Comparison of ENCODE assay signal across 24 mouse cellular contexts in the genomic region with DNA sequence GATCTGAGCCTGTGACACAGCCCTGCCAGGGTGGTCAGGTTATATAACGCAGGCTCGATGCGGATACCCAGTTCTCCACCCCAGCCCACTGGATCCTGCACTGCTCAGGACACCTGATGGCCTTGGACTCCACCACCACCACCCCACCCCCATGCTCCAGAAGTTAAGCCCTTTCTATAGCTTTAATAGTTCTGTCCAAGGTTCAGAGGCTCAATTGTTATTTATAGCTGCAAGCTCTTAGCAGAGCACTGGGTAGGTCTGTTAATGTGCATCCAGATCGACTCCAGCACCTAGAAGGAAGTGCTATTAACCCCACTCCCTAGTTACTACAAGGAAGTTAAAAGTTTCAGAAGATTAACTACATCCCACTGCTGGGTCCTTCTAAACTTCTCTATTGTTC. TPM values are rescaled to one million over a fixed set of nuclear protein-coding genes. Genes with fewer than 3 reads are reported as not detected.
DNase-seq lines count a peak whose midpoint lies in the region; ATAC-seq lines count a peak whose summit lies in the region.
"Had no signal": no experiment of that assay in that cellular context is flagged by ENCODE, and none has a peak within 500 bp of the region (broad histone marks: within the 10 kb centered on the region; RNA-seq: fewer than 3 reads in every experiment).

No protein-coding gene starts in this region.

- peak overlapping the region; percentile 48 for H3K27ac ChIP-seq in heart, embryonic 13.5 days (replicated peaks)
- peak overlapping the region; percentile 65 for H3K27ac ChIP-seq in kidney, embryonic 16.5 days (ENCODE audit: low read length)
- peak overlapping the region; percentile 85 for H3K27ac ChIP-seq in intestine, embryonic 15.5 days
- no peak overlapping the region for H3K27ac ChIP-seq in forebrain, embryonic 15.5 days (replicated peaks)
- H3K27ac ChIP-seq: embryonic facial prominence, embryonic 10.5 days; hindbrain, embryonic 13.5 days; limb, embryonic 13.5 days; liver, embryonic 12.5 days; stomach, embryonic 15.5 days had no signal

- H3K9ac ChIP-seq in heart, embryonic 13.5 days = no peak overlapping the region
- H3K9ac ChIP-seq in kidney, embryonic 16.5 days (replicated peaks; ENCODE audit: low read length) = no peak overlapping the region
- H3K9ac ChIP-seq in intestine, embryonic 15.5 days = no peak overlapping the region
- no peak overlapping the region for H3K9ac ChIP-seq in forebrain, embryonic 15.5 days (replicated peaks)
- H3K9ac ChIP-seq: hindbrain, embryonic 13.5 days; limb, embryonic 13.5 days; liver, embryonic 12.5 days; stomach, embryonic 15.5 days had no signal

- no peak for ATAC-seq in heart, embryonic 13.5 days (ENCODE audit: extremely low read depth, insufficient number of reproducible peaks, low FRiP score, low TSS enrichment)
- peak; percentile 92 for ATAC-seq in kidney, embryonic 16.5 days (ENCODE audit: low FRiP score, low TSS enrichment)
- peak; percentile 92 for ATAC-seq in intestine, embryonic 15.5 days
- no peak for ATAC-seq in inflammation-experienced regulatory T-cells, adult 6 months
- ATAC-seq in forebrain, embryonic 15.5 days (replicated peaks) = no peak
- ATAC-seq: forebrain, embryonic 16.5 days; liver, embryonic 12.5 days had no signal

- H3K27me3 ChIP-seq in heart, embryonic 13.5 days (replicated peaks) = no peaks in the 10 kb centered on the region
- H3K27me3 ChIP-seq in kidney, embryonic 16.5 days (ENCODE audit: insufficient read depth, low read length) = no peaks in the 10 kb centered on the region
- H3K27me3 ChIP-seq in intestine, embryonic 15.5 days (replicated peaks) = no peaks in the 10 kb centered on the region
- H3K27me3 ChIP-seq in forebrain, embryonic 15.5 days = no peaks in the 10 kb centered on the region
- H3K27me3 ChIP-seq: hindbrain, embryonic 13.5 days; limb, embryonic 13.5 days; stomach, embryonic 15.5 days had no signal

- no peak overlapping the region for H3K4me2 ChIP-seq in heart, embryonic 13.5 days
- no peak overlapping the region for H3K4me2 ChIP-seq in kidney, embryonic 16.5 days (replicated peaks; ENCODE audit: low read depth, low read length)
- H3K4me2 ChIP-seq in intestine, embryonic 15.5 days (replicated peaks) = no peak overlapping the region
- no peak overlapping the region for H3K4me2 ChIP-seq in forebrain, embryonic 15.5 days (replicated peaks)
- H3K4me2 ChIP-seq: hindbrain, embryonic 13.5 days; limb, embryonic 13.5 days; liver, embryonic 12.5 days; midbrain, embryonic 11.5 days; stomach, embryonic 15.5 days had no signal

- peaks cover 12% of the 10 kb centered on the region; the same call in 1 of the 2 replicates for H3K4me1 ChIP-seq in heart, embryonic 13.5 days
- no peaks in the 10 kb centered on the region for H3K4me1 ChIP-seq in kidney, embryonic 16.5 days (ENCODE audit: insufficient read depth, low read length)
- H3K4me1 ChIP-seq in intestine, embryonic 15.5 days (replicated peaks) = 0 out of 2 replicates have a peak, but pooled peaks cover 10% of the 10 kb centered on the region
- H3K4me1 ChIP-seq in forebrain, embryonic 15.5 days = no peaks in the 10 kb centered on the region
- H3K4me1 ChIP-seq: hindbrain, embryonic 13.5 days; limb, embryonic 13.5 days; stomach, embryonic 15.5 days had no signal

- no peak for DNase-seq in heart, postnatal 4 days
- DNase-seq in kidney, postnatal 14 days = no peak
- DNase-seq: adrenal gland, adult 2 months; cerebellum, adult 11-12 months; cerebellum, postnatal 10 days; gastrocnemius, postnatal 25 days; kidney, postnatal 36 days; lung, adult 18-20 months; lung, postnatal 10 days; right cerebral cortex, postnatal 4 days; thymus, adult 2 months; thymus, postnatal 4 days had no signal

- WGBS in heart, embryonic 13.5 days = 61% methylated on average over 4 of the region's 4 CpGs
- 62% methylated on average over 4 of the region's 4 CpGs for WGBS in kidney, embryonic 16.5 days
- WGBS in intestine, embryonic 15.5 days = 42% methylated on average over 4 of the region's 4 CpGs
- 84% methylated on average over 4 of the region's 4 CpGs for WGBS in forebrain, embryonic 15.5 days

- H3K36me3 ChIP-seq in heart, embryonic 13.5 days = no peaks in the 10 kb centered on the region
- H3K36me3 ChIP-seq in kidney, embryonic 16.5 days (ENCODE audit: insufficient read depth, low read length) = no peaks in the 10 kb centered on the region
- H3K36me3 ChIP-seq in intestine, embryonic 15.5 days = no peaks in the 10 kb centered on the region
- H3K36me3 ChIP-seq in forebrain, embryonic 15.5 days = no peaks in the 10 kb centered on the region
- H3K36me3 ChIP-seq: embryonic facial prominence, embryonic 10.5 days; hindbrain, embryonic 13.5 days; limb, embryonic 13.5 days; liver, embryonic 12.5 days; stomach, embryonic 15.5 days had no signal

- no peak overlapping the region for H3K4me3 ChIP-seq in heart, embryonic 13.5 days
- H3K4me3 ChIP-seq in kidney, embryonic 16.5 days (ENCODE audit: low read length) = no peak overlapping the region
- no peak overlapping the region for H3K4me3 ChIP-seq in intestine, embryonic 15.5 days (replicated peaks)
- H3K4me3 ChIP-seq in forebrain, embryonic 15.5 days = no peak overlapping the region
- H3K4me3 ChIP-seq: embryonic facial prominence, embryonic 10.5 days; hindbrain, embryonic 13.5 days; limb, embryonic 13.5 days; liver, embryonic 12.5 days; stomach, embryonic 15.5 days had no signal

- no peaks in the 10 kb centered on the region for H3K9me3 ChIP-seq in heart, embryonic 13.5 days
- no peaks in the 10 kb centered on the region for H3K9me3 ChIP-seq in kidney, embryonic 16.5 days (ENCODE audit: low read length)
- H3K9me3 ChIP-seq in intestine, embryonic 15.5 days = no peaks in the 10 kb centered on the region
- H3K9me3 ChIP-seq in forebrain, embryonic 15.5 days = no peaks in the 10 kb centered on the region
- H3K9me3 ChIP-seq: embryonic facial prominence, embryonic 10.5 days; hindbrain, embryonic 13.5 days; limb, embryonic 13.5 days; liver, embryonic 12.5 days; stomach, embryonic 15.5 days had no signal

RNA-seq across cellular contexts. Expression of a gene that starts 11.5 kb away (rescaled TPM):
- 2.2 and 2.4 TPM in 2 replicates for polyA plus RNA-seq in heart, embryonic 13.5 days (2015; fragmentation: Nextera tagmentation; extraction: Ambion mirVana)
- 10 to 100 TPM; 14.6 to 15.8 TPM for total RNA-seq in heart, postnatal 4 days (2021)
- polyA plus RNA-seq in kidney, embryonic 16.5 days (2015; fragmentation: Nextera tagmentation; extraction: Ambion mirVana) = 3.5 and 3.8 TPM in 2 replicates
- 3.5 and 4.4 TPM in 2 replicates for polyA plus RNA-seq in intestine, embryonic 15.5 days (2015; fragmentation: Nextera tagmentation; extraction: Ambion mirVana)
- polyA plus RNA-seq in inflammation-experienced regulatory T-cells, adult 6 months (2017; shearing (Covaris generic)) = 1 to 10 TPM; 3.6 to 4.6 (median 3.9) TPM
- polyA plus RNA-seq in forebrain, embryonic 15.5 days (2015; fragmentation: Nextera tagmentation; extraction: Ambion mirVana) = 4.9 and 5.3 TPM in 2 replicates

Comparison
In these comparisons a context has a peak if more than half of its experiments do, and no peak if none do; other contexts are left out.
1. ATAC-seq: peak in kidney, embryonic 16.5 days (single experiment) and intestine, embryonic 15.5 days (single experiment); none in heart, embryonic 13.5 days (single experiment), inflammation-experienced regulatory T-cells, adult 6 months (single experiment) and forebrain, embryonic 15.5 days (single experiment).